22 mouse cellular contexts compared by ENCODE assay signal in genomic region chr2:137134035-137134434, GRCm38 (mm10).
"Had no signal": no experiment of that assay in that cellular context is flagged by ENCODE, and none has a peak within 500 bp of the region (broad histone marks: within the 10 kb centered on the region; RNA-seq: fewer than 3 reads in every experiment).

No protein-coding gene starts in this region.

- ATAC-seq: forebrain, postnatal 0 days; hindbrain, postnatal 0 days had no signal

- H3K27ac ChIP-seq: gastrocnemius, adult 2 months; heart, embryonic 10.5 days; hindbrain, embryonic 13.5 days; hindbrain, embryonic 15.5 days; hindbrain, postnatal 0 days; layer of hippocampus, adult 2 months; limb, embryonic 13.5 days; limb, embryonic 15.5 days had no signal

- DNase-seq: forebrain, postnatal 0 days; gastrocnemius, adult 2 months; gastrocnemius, postnatal 10 days; gastrocnemius, postnatal 25 days; heart, adult 18-20 months; heart, postnatal 10 days; heart, postnatal 4 days; kidney, adult 18-20 months; kidney, adult 8-10 months; kidney, postnatal 10 days; kidney, postnatal 25 days; kidney, postnatal 4 days; left cerebral cortex, postnatal 4 days had no signal

- H3K9me3 ChIP-seq: heart, embryonic 10.5 days; heart, embryonic 12.5 days; hindbrain, embryonic 13.5 days; hindbrain, embryonic 15.5 days; limb, embryonic 13.5 days; limb, embryonic 15.5 days had no signal

- H3K9ac ChIP-seq: forebrain, postnatal 0 days; heart, embryonic 12.5 days; hindbrain, embryonic 13.5 days; hindbrain, embryonic 15.5 days; limb, embryonic 13.5 days; limb, embryonic 15.5 days had no signal

- H3K4me3 ChIP-seq: gastrocnemius, adult 2 months; heart, embryonic 10.5 days; heart, embryonic 12.5 days; hindbrain, embryonic 13.5 days; hindbrain, embryonic 15.5 days; layer of hippocampus, adult 2 months; limb, embryonic 13.5 days; limb, embryonic 15.5 days had no signal

- H3K4me2 ChIP-seq: heart, embryonic 12.5 days; hindbrain, embryonic 13.5 days; hindbrain, embryonic 15.5 days; limb, embryonic 13.5 days; limb, embryonic 15.5 days; liver, embryonic 11.5 days had no signal

- H3K27me3 ChIP-seq: heart, embryonic 12.5 days; hindbrain, embryonic 13.5 days; hindbrain, embryonic 15.5 days; limb, embryonic 13.5 days; limb, embryonic 15.5 days had no signal

- H3K4me1 ChIP-seq: heart, embryonic 10.5 days; hindbrain, embryonic 13.5 days; hindbrain, embryonic 15.5 days; limb, embryonic 15.5 days had no signal

- H3K36me3 ChIP-seq: heart, embryonic 10.5 days; heart, embryonic 12.5 days; hindbrain, embryonic 13.5 days; hindbrain, embryonic 15.5 days; limb, embryonic 13.5 days; limb, embryonic 15.5 days had no signal
